Mouse (Mus musculus) midbrain, postnatal 0 days (tissue): ENCODE results near the gene Lpin2. TPM values are rescaled to one million over a fixed set of nuclear protein-coding genes. Genes with fewer than 3 reads are reported as not detected.

ENCODE experiments used
- ATAC-seq: fragments of 200-750 bp; cut with Nextera tagmentation; 2 replicates; pipeline ENCODE4 v1.8.0; 2017; ENCODE audit warnings: moderate number of reproducible peaks, mild to moderate bottlenecking, moderate TSS enrichment, moderate library complexity; ENCODE audit not compliant: low FRiP score
- DNase-seq: peaks from one replicate; pipeline ENCODE4 v3.0.0-alpha.2; 2015; ENCODE audit warnings: low spot score
- H3K27ac ChIP-seq: fragments of 300-500 bp; sonication (generic); 2 replicates; pipeline ENCODE4 v1.5.1; 2014; ENCODE audit warnings: low read depth, mild to moderate bottlenecking, low read length, mixed read lengths
- H3K27me3 ChIP-seq: fragments of 300-500 bp; sonication (generic); 2 replicates; pipeline ENCODE4 v1.6.1; 2014; ENCODE audit warnings: low read length, control low read depth, mixed read lengths; ENCODE audit not compliant: insufficient read depth
- H3K36me3 ChIP-seq: fragments of 300-500 bp; sonication (generic); 2 replicates; pipeline ENCODE4 v1.6.1; 2014; ENCODE audit warnings: low read length, control low read depth, mixed read lengths; ENCODE audit not compliant: insufficient read depth
- H3K4me1 ChIP-seq: fragments of 300-500 bp; sonication (generic); 2 replicates; pipeline ENCODE4 v1.6.1; 2014; ENCODE audit warnings: mild to moderate bottlenecking, control low read depth, antibody characterized with exemption, low read length, mixed read lengths; ENCODE audit not compliant: insufficient read depth
- H3K4me2 ChIP-seq: fragments of 300-500 bp; sonication (generic); 2 replicates; pipeline ENCODE4 v1.6.1; 2014; ENCODE audit warnings: low read depth, mild to moderate bottlenecking, low read length, mixed read lengths; ENCODE audit not compliant: poor library complexity, severe bottlenecking
- H3K4me3 ChIP-seq: fragments of 300-500 bp; sonication (generic); 2 replicates; pipeline ENCODE4 v1.5.1; 2014; ENCODE audit warnings: low read depth, mild to moderate bottlenecking, low read length, moderate library complexity
- H3K9ac ChIP-seq: fragments of 300-500 bp; sonication (generic); replicated peaks from 2 replicates; pipeline ENCODE4 v1.6.1; 2014; ENCODE audit warnings: mild to moderate bottlenecking, low read length, moderate library complexity, mixed read lengths; ENCODE audit not compliant: poor library complexity, severe bottlenecking
- H3K9me3 ChIP-seq: fragments of 300-500 bp; sonication (generic); 2 replicates; pipeline ENCODE4 v1.6.1; 2016; ENCODE audit warnings: low read length, control low read depth
- CTCF ChIP-seq: IDR thresholded peaks from 2 replicates; pipeline ENCODE4 v1.5.1; 2016; ENCODE audit warnings: antibody characterized with exemption, mild to moderate bottlenecking
- WGBS: fragments of 180-500 bp; shearing (Covaris S2); extraction: QIAGEN DNeasy Blood & Tissue Kit; methylation state at CpG from one replicate; pipeline ENCODE4 v1.1.7; 2014; 5-methylcytosine and 5-hydroxymethylcytosine counted together
- polyA plus RNA-seq: library from polyadenylated mRNA; unstranded; fragments of >200 nt; fragmentation: Nextera tagmentation; extraction: Ambion mirVana; gene quantifications from 2 replicates; pipeline ENCODE4 v1.2.1, GENCODE M21; 2015
- total RNA-seq: library from RNA; depleted of rRNA; stranded (reverse); fragments of >200 nt; gene quantifications from 2 replicates; pipeline ENCODE4 v1.2.3, GENCODE M21; 2014

Gene Lpin2
- total and polyA plus RNA-seq, 2 experiments from 2014 or later: 39.1 to 53.4 TPM

DNA sequence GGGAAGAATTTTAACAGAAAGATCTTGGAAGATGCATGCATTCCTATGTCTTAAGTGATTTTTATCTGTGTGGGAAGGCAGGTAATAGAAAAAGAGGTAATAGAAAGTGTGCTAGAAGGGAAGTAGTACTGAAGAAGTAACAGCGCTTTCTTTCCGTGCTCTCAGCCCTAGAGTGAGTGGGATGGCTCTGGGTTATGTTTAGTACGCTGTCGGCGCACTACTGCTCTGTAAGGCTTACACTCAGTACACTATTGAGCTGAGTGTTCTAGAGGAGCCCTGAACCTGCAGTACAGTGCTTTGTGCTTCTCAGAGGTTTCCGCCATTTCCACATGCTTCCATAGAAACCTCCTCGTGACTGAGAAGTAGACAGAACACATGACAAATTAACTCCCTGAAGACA lies 46.3 kb downstream of the Lpin2 start:
- 86% methylated on average over 7 of the region's 7 CpGs for WGBS
- ATAC-seq: no peak

DNA sequence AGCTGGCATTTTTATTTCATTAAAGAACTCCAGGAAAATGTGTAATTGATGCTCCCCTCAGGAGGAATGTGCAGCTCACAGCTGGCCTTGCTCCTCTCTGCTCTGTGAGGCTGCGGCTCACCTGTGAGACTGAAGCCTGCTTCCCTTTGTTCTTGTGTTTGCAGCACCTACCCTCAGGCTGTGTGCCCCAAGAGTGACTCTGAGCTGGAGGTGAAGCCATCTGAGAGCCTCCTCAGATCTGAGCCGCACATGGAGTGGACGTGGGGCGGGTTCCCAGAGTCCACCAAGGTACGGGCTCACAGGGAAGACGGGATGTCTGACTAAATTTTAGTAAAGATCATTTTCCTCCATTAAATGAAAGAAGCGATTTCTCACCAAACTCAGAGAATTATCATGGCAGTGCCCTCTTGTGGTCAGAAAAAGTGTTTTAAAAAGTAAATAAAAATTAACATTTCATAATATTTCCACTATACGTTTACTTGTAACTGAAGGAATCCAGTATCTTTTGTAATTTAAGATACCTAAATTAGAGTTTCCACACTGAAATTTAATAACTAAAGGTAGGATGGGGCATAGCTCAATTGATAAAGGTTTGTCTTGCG lies 47.8 kb downstream of the Lpin2 start:
- DNase-seq (peak; percentile 33), ATAC-seq (no peak)
- Histone ChIP-seq H3K36me3 (peaks cover 11% of the 10 kb centered on the region), H3K4me3 (no peak overlapping the region), H3K9me3 (no peaks in the 10 kb centered on the region), H3K27me3 (no peaks in the 10 kb centered on the region), H3K4me2 (no peak overlapping the region), H3K27ac (no peak overlapping the region), H3K9ac (no peak overlapping the region), H3K4me1 (no peaks in the 10 kb centered on the region)
- peak; percentile 69 for TF ChIP-seq CTCF
- WGBS: 62% methylated on average over 9 of the region's 9 CpGs

More for the DNA sequence above, 46.3 kb downstream of the Lpin2 start:
- Histone ChIP-seq H3K4me2 (no peak overlapping the region), H3K9me3 (no peaks in the 10 kb centered on the region), H3K4me1 (no peaks in the 10 kb centered on the region), H3K27ac (no peak overlapping the region), H3K9ac (no peak overlapping the region), H3K36me3 (peaks cover 4% of the 10 kb centered on the region; the same call in 1 of the 2 replicates), H3K4me3 (no peak overlapping the region), H3K27me3 (no peaks in the 10 kb centered on the region)
- no peak for TF ChIP-seq CTCF
- no peak for DNase-seq

DNA sequence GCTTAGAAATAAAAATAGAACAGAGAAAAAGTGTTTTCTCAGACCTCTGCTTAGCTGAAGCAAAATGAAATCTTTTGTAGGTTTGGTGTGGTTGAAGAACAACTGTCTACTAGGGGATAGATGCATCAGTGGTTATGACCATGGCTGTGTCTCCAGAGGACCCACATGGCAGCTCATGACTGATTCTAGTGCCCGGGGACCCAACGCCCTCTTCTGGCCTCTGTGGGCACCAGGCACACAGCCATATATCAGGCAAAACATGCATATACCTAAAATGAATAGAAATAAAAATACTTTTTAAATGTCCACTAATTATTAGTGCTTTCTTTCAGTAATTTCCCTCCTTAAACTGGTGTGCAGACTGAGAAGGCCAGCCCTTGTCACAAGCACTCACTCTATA lies 49.6 kb downstream of the Lpin2 start:
- WGBS: 92% methylated on average over 2 of the region's 2 CpGs
- no peaks in the 10 kb centered on the region for H3K27me3 ChIP-seq

GRCm38 (mm10) chr17:71233210-71233609 lies 50.9 kb downstream of the Lpin2 start:
- WGBS: 97% methylated on average over 4 of the region's 4 CpGs
- H3K9ac ChIP-seq: no peak overlapping the region
- no peaks in the 10 kb centered on the region for H3K4me1 ChIP-seq
- no peak overlapping the region for H3K4me2 ChIP-seq
- ATAC-seq (no peak), DNase-seq (no peak)
- TF ChIP-seq CTCF: no peak
- H3K36me3 ChIP-seq: peaks cover 25% of the 10 kb centered on the region
- no peak overlapping the region for H3K27ac ChIP-seq
- no peak overlapping the region for H3K4me3 ChIP-seq
- no peaks in the 10 kb centered on the region for H3K9me3 ChIP-seq
- H3K27me3 ChIP-seq: no peaks in the 10 kb centered on the region

More for the DNA sequence above, 49.6 kb downstream of the Lpin2 start:
- no peak for TF ChIP-seq CTCF
- no peaks in the 10 kb centered on the region for H3K4me1 ChIP-seq
- H3K9me3 ChIP-seq: no peaks in the 10 kb centered on the region
- peaks cover 14% of the 10 kb centered on the region for H3K36me3 ChIP-seq
- no peak overlapping the region for H3K4me2 ChIP-seq
- no peak overlapping the region for H3K27ac ChIP-seq
- H3K4me3 ChIP-seq: no peak overlapping the region
- no peak overlapping the region for H3K9ac ChIP-seq
- no peak for ATAC-seq
- no peak for DNase-seq

DNA sequence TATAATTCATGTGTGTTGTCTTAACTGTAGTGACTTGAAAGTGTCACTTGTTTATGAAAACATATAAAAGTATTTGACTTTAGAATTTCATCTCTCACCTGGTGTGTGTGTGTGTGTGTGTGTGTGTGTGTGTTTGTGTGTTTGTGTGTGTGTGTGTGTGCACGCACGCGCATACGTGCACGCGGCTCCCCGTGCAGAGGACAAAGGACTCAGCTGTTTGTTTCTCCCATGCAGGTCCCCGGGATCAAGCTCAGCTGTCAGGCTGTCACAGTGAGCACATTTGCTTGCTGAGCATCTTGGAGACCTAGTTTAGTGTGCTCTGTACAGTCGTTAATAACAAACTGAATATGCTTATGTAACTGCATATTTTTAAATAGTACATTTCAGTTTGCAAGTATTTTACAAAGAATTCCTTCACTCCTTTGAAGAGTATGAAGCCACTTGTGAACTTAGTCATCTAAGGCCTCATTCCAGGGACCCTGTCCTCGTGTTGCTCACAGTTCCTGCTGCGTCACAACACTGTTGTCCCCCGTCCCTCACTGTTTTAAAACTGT lies 51.8 kb downstream of the Lpin2 start:
- no peak for ATAC-seq
- Histone ChIP-seq H3K4me2 (no peak overlapping the region), H3K36me3 (peaks cover 30% of the 10 kb centered on the region), H3K4me3 (no peak overlapping the region), H3K27me3 (no peaks in the 10 kb centered on the region), H3K9me3 (no peaks in the 10 kb centered on the region), H3K9ac (no peak overlapping the region), H3K27ac (no peak overlapping the region), H3K4me1 (no peaks in the 10 kb centered on the region)
- TF ChIP-seq CTCF: no peak
- no peak for DNase-seq
- WGBS: 92% methylated on average over 12 of the region's 12 CpGs

DNA sequence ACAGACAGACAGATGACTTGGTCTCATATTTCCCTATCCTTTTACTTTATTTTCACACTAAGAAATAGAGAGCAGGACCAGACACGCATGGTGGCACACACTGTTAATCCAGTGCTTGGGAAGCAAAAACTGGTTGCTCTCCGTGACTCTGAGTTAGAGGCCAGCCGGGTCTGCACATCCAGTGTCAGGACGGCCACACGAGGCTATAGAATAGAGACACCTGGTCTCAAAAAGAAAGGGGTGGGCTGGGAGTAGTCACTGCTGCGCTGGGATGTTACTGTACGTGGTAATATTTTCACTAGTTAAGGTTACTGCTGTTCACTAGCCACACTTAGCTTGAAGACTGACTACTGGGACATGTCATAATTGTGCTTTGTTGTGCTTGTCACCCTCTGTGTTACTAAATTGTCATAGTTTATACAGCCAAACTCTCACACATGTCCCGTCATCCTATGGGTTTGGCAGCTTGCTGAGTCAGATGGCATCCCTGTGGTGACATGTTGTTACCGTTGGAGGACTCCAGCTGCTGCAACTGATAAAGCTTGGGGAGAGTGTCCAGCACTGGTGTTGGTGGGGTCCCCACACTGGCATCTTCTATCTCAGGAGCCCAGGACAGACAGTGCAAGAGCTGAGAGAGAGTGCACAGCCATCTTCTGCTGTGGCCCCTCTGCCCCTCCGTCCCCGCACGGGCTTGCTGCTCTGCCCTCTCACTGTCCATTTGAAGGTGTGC lies 53.0 kb downstream of the Lpin2 start:
- no peaks in the 10 kb centered on the region for H3K4me1 ChIP-seq
- DNase-seq (no peak), ATAC-seq (no peak)
- H3K4me2 ChIP-seq: no peak overlapping the region
- H3K27ac ChIP-seq: no peak overlapping the region
- no peaks in the 10 kb centered on the region for H3K9me3 ChIP-seq
- WGBS: 87% methylated on average over 12 of the region's 12 CpGs
- H3K27me3 ChIP-seq: no peaks in the 10 kb centered on the region
- no peak for TF ChIP-seq CTCF
- peaks cover 32% of the 10 kb centered on the region for H3K36me3 ChIP-seq
- H3K9ac ChIP-seq: no peak overlapping the region
- no peak overlapping the region for H3K4me3 ChIP-seq
